Mouse (Mus musculus) kidney, adult 2 months (tissue): ENCODE results near the gene Lrrc58.

Experiments used
- CTCF ChIP-seq: fragments of 200-500 bp; conservative IDR thresholded peaks from 2 replicates; pipeline ENCODE4 v1.5.1; 2011; ENCODE audit warnings: low read depth, mild to moderate bottlenecking, control low read depth, low read length, moderate library complexity, mixed read lengths; ENCODE audit not compliant: insufficient read depth, insufficient read length
- POLR2A ChIP-seq: fragments of 200-500 bp; IDR thresholded peaks from one replicate; pipeline ENCODE4 v1.6.1; 2011; ENCODE audit warnings: low read depth, low read length, control low read depth

DNA sequence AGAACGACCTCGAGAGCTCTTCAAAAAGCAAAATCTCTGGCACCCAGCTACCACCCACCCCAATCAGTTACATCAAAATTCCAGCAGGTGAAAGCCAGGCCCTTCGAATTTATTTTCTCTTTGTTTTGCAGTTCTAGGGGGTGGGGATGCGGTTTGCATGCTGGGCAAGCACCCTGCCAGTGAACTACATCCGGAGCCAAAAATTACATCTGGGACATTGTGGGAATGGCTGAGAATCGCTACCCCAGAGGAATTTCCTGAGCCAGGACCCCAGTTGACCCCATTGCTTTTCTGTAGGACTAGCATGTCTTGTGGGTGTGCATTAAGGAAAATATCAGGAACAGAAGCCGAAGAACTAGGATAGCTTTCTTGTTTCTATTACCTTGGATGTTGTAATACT is 37.1 kb upstream of the Lrrc58 start:
- TF ChIP-seq POLR2A (no peak), CTCF (no peak)
